Mouse (Mus musculus) CH12.LX (cell line): ENCODE measurements around the gene Rab37. TPM values are rescaled to one million over a fixed set of nuclear protein-coding genes. Genes with fewer than 3 reads are reported as not detected.
A peak's percentile ranks its signal among the peaks of the same experiment; 100 is the strongest.

Experiments used
- DNase-seq: peaks from one replicate; pipeline ENCODE4 v3.0.0-alpha.2; 2013; ENCODE audit errors: extremely low read depth
- H3K27ac ChIP-seq: 2 replicates; pipeline ENCODE4 v1.5.1; 2012; ENCODE audit warnings: low read depth, mild to moderate bottlenecking, control low read depth, moderate library complexity; ENCODE audit not compliant: insufficient read depth
- H3K27me3 ChIP-seq: replicated peaks from 2 replicates; pipeline ENCODE3; 2012; ENCODE audit warnings: inconsistent platforms
- H3K36me3 ChIP-seq, 2 experiments: replicated peaks in 1 of 2; 2 replicates each; pipeline versions ENCODE3 to v1.6.1; 2012; ENCODE audit warnings: inconsistent platforms in 1 of 2, low read length in 1 of 2, mild to moderate bottlenecking in 1 of 2, mixed read lengths in 1 of 2, moderate library complexity in 1 of 2; ENCODE audit not compliant: control insufficient read depth in 1 of 2, insufficient read depth in 1 of 2
- H3K4me1 ChIP-seq, 2 experiments: 2 replicates each; pipeline ENCODE4 v1.6.1; 2012; ENCODE audit warnings: inconsistent platforms in 1 of 2, moderate library complexity in 1 of 2; ENCODE audit not compliant: insufficient read depth in 2 of 2, control insufficient read depth in 1 of 2
- H3K4me2 ChIP-seq: 2 replicates; pipeline ENCODE4 v1.6.1; 2012; ENCODE audit warnings: low read depth, mild to moderate bottlenecking, control low read depth; ENCODE audit not compliant: poor library complexity, insufficient read depth, severe bottlenecking
- H3K4me3 ChIP-seq, 3 experiments: fragments of 150-350 bp in 1 of 3; sonication (generic) in 1 of 3; replicated peaks in 1 of 3; 2 replicates each; pipeline versions ENCODE3 to v1.5.1; 2011 to 2012; ENCODE audit warnings: low read depth in 2 of 3, low read length in 2 of 3, mild to moderate bottlenecking in 2 of 3, moderate library complexity in 2 of 3, control low read depth in 1 of 3, improper control_type of control experiment in 1 of 3, inconsistent platforms in 1 of 3, mixed read lengths in 1 of 3; ENCODE audit not compliant: poor library complexity in 1 of 3
- H3K79me2 ChIP-seq: replicated peaks from 2 replicates; pipeline ENCODE4 v1.6.1; 2012; ENCODE audit warnings: mild to moderate bottlenecking, moderate library complexity; ENCODE audit not compliant: control insufficient read depth, poor library complexity, insufficient read depth, severe bottlenecking; ENCODE audit errors: extremely low read depth
- H3K9ac ChIP-seq: 2 replicates; pipeline ENCODE4 v1.6.1; 2012; ENCODE audit warnings: low read depth, mild to moderate bottlenecking, control low read depth, moderate library complexity; ENCODE audit not compliant: insufficient read depth
- H3K9me3 ChIP-seq: replicated peaks from 2 replicates; pipeline ENCODE3; 2012; ENCODE audit warnings: low read length, inconsistent platforms, mixed read lengths
- BHLHE40 ChIP-seq: IDR thresholded peaks from 2 replicates; pipeline ENCODE4 v1.6.1; 2011; ENCODE audit warnings: mild to moderate bottlenecking, low read depth, low read length, improper control_type of control experiment
- CHD1 ChIP-seq: IDR thresholded peaks from 2 replicates; pipeline ENCODE4 v1.6.1; 2012; ENCODE audit warnings: low read depth, low read length, improper control_type of control experiment, inconsistent platforms
- CTCF ChIP-seq, 2 experiments: IDR thresholded peaks in 1 of 2; conservative IDR thresholded peaks in 1 of 2; 2 replicates each; pipeline ENCODE4 v1.5.1; 2011 to 2012; ENCODE audit warnings: low read depth in 2 of 2, low read length in 2 of 2, improper control_type of control experiment in 1 of 2, inconsistent platforms in 1 of 2, mild to moderate bottlenecking in 1 of 2, moderate library complexity in 1 of 2
- E2F4 ChIP-seq: IDR thresholded peaks from 2 replicates; pipeline ENCODE4 v1.6.1; 2011; ENCODE audit warnings: low read depth, low read length, improper control_type of control experiment; ENCODE audit not compliant: insufficient replicate concordance
- ELF1 ChIP-seq: IDR thresholded peaks from 2 replicates; pipeline ENCODE4 v1.6.1; 2014; ENCODE audit warnings: low read depth, mild to moderate bottlenecking, inconsistent platforms, low read length, improper control_type of control experiment
- HCFC1 ChIP-seq: IDR thresholded peaks from 2 replicates; pipeline ENCODE4 v1.6.1; 2012; ENCODE audit warnings: low read depth, mild to moderate bottlenecking, inconsistent platforms, low read length, improper control_type of control experiment
- IRF4 ChIP-seq: IDR thresholded peaks from 2 replicates; pipeline ENCODE4 v1.6.1; 2014; ENCODE audit warnings: low read depth, mild to moderate bottlenecking, inconsistent platforms, low read length, improper control_type of control experiment
- JUN ChIP-seq: IDR thresholded peaks from 2 replicates; pipeline ENCODE4 v1.6.1; 2011; ENCODE audit warnings: low read depth, mild to moderate bottlenecking, low read length, improper control_type of control experiment, moderate library complexity; ENCODE audit not compliant: insufficient read depth
- JUND ChIP-seq: conservative IDR thresholded peaks from 2 replicates; pipeline ENCODE4 v1.6.1; 2011; ENCODE audit warnings: low read depth, low read length, improper control_type of control experiment
- KAT2A ChIP-seq: IDR thresholded peaks from 2 replicates; pipeline ENCODE4 v1.6.1; 2012; ENCODE audit warnings: low read length, improper control_type of control experiment, inconsistent platforms; ENCODE audit not compliant: insufficient replicate concordance
- MAX ChIP-seq: IDR thresholded peaks from 2 replicates; pipeline ENCODE4 v1.6.1; 2011; ENCODE audit warnings: low read length, improper control_type of control experiment
- MAZ ChIP-seq: IDR thresholded peaks from 2 replicates; pipeline ENCODE4 v1.6.1; 2012; ENCODE audit warnings: low read depth, mild to moderate bottlenecking, inconsistent platforms, low read length, improper control_type of control experiment, moderate library complexity
- MEF2A ChIP-seq: IDR thresholded peaks from 2 replicates; pipeline ENCODE4 v1.6.1; 2014; ENCODE audit warnings: low read depth, mild to moderate bottlenecking, inconsistent platforms, low read length, improper control_type of control experiment, borderline replicate concordance
- MYC ChIP-seq: IDR thresholded peaks from 2 replicates; pipeline ENCODE4 v1.6.1; 2011; ENCODE audit warnings: low read depth, mild to moderate bottlenecking, improper control_type of control experiment, low read length
- NELFE ChIP-seq: IDR thresholded peaks from 2 replicates; pipeline ENCODE4 v1.6.1; 2011; ENCODE audit warnings: low read depth, low read length, improper control_type of control experiment
- NRF1 ChIP-seq: IDR thresholded peaks from 2 replicates; pipeline ENCODE4 v1.6.1; 2014; ENCODE audit warnings: low read depth, mild to moderate bottlenecking, inconsistent platforms, low read length, improper control_type of control experiment, moderate library complexity
- POLR2AphosphoS2 ChIP-seq: IDR thresholded peaks from 2 replicates; pipeline ENCODE4 v1.6.1; 2011; ENCODE audit warnings: low read depth, low read length, improper control_type of control experiment
- RAD21 ChIP-seq: IDR thresholded peaks from 2 replicates; pipeline ENCODE4 v1.6.1; 2011; ENCODE audit warnings: low read depth, mild to moderate bottlenecking, low read length, improper control_type of control experiment, moderate library complexity
- RCOR1 ChIP-seq: conservative IDR thresholded peaks from 2 replicates; pipeline ENCODE4 v1.6.1; 2012; ENCODE audit warnings: low read depth, mild to moderate bottlenecking, inconsistent platforms, low read length, improper control_type of control experiment
- SIN3A ChIP-seq: IDR thresholded peaks from 2 replicates; pipeline ENCODE4 v1.6.1; 2012; ENCODE audit warnings: low read length, improper control_type of control experiment, inconsistent platforms
- SMC3 ChIP-seq: IDR thresholded peaks from 2 replicates; pipeline ENCODE4 v1.6.1; 2011; ENCODE audit warnings: low read depth, low read length, improper control_type of control experiment
- TBP ChIP-seq: conservative IDR thresholded peaks from 2 replicates; pipeline ENCODE4 v1.6.1; 2011; ENCODE audit warnings: low read depth, low read length, improper control_type of control experiment
- TCF12 ChIP-seq: IDR thresholded peaks from 2 replicates; pipeline ENCODE4 v1.6.1; 2014; ENCODE audit warnings: low read depth, mild to moderate bottlenecking, inconsistent platforms, low read length, improper control_type of control experiment
- USF1 ChIP-seq: IDR thresholded peaks from 2 replicates; pipeline ENCODE4 v1.6.1; 2014; ENCODE audit warnings: low read depth, mild to moderate bottlenecking, inconsistent platforms, low read length, improper control_type of control experiment
- USF2 ChIP-seq: conservative IDR thresholded peaks from 2 replicates; pipeline ENCODE4 v1.6.1; 2011; ENCODE audit warnings: low read depth, low read length, improper control_type of control experiment
- ZC3H11A ChIP-seq: IDR thresholded peaks from 2 replicates; pipeline ENCODE4 v1.6.1; 2012; ENCODE audit warnings: low read depth, mild to moderate bottlenecking, inconsistent platforms, low read length, improper control_type of control experiment
- ZKSCAN1 ChIP-seq: IDR thresholded peaks from 2 replicates; pipeline ENCODE4 v1.6.1; 2012; ENCODE audit warnings: low read depth, inconsistent platforms, low read length, improper control_type of control experiment, borderline replicate concordance
- dilution Hi-C: fragments of 300-500 bp; cut with MboI; formaldehyde crosslinking; loops from 2 replicates; pipeline ENCODE4 v1.14.3; 2020; ENCODE audit warnings: low sequenced_read_pairs; ENCODE audit not compliant: extremely low pct_unique_long_range_greater_than_20kb, extremely low pct_ligation_motif_present
- in situ Hi-C: fragments of 300-500 bp; cut with MboI; formaldehyde crosslinking; loops from 3 replicates; pipeline ENCODE4 v1.14.3; 2019; ENCODE audit warnings: low sequenced_read_pairs, low pct_ligation_motif_present, low pct_unique_long_range_greater_than_20kb, mixed read lengths
- polyA plus RNA-seq: library from polyadenylated mRNA; unstranded; fragments of >175 nt; gene quantifications from 2 replicates; pipeline ENCODE4 v1.2.1, GENCODE M21; 2012; ENCODE audit warnings: low read depth; ENCODE audit not compliant: insufficient read length
- total RNA-seq, 2 experiments: library from RNA; depleted of rRNA; stranded (reverse); fragments of 300-350 nt in 1 of 2; fragments of >200 nt in 1 of 2; gene quantifications; 2 replicates each; pipeline ENCODE4 v1.2.3; 2012 to 2014

Gene Rab37
- total and polyA plus RNA-seq, 3 experiments = 2.0 to 3.6 (median 2.3) TPM

GRCm38 (mm10) chr11:115160883-115161577 is 69.8 kb downstream of the Rab37 start:
- DNase-seq = peak; percentile 85
- Histone ChIP-seq H3K4me2 (no peak overlapping the region), H3K27ac (no peak overlapping the region), H3K36me3 (peaks cover 0 to 8% of the 10 kb centered on the region in 2 experiments), H3K4me3 (no peak overlapping the region), H3K4me1 (peaks cover 23 to 58% of the 10 kb centered on the region in 2 experiments), H3K79me2 (peaks cover 26% of the 10 kb centered on the region), H3K9me3 (peaks cover 8% of the 10 kb centered on the region), H3K27me3 (peaks cover 4% of the 10 kb centered on the region), H3K9ac (no peak overlapping the region)
- dilution Hi-C loops (no loop called here), in situ Hi-C loops (loop anchor here (5.0 kb wide), 3 partner anchors 36 to 111 kb away; no protein-coding TSS in a partner anchor)
- 0 out of 2 replicates have a peak, but pooled peaks have one; percentile 31 for TF ChIP-seq KAT2A
- TF ChIP-seq USF1 = no peak
- TF ChIP-seq ELF1 = no peak
- TF ChIP-seq JUND = no peak
- no peak for TF ChIP-seq MAX
- TF ChIP-seq HCFC1 = no peak; the same call in 1 of the 2 replicates
- TF ChIP-seq MYC = no peak
- no peak for TF ChIP-seq E2F4
- TF ChIP-seq JUN = no peak
- TF ChIP-seq BHLHE40 = no peak
- no peak for TF ChIP-seq POLR2AphosphoS2
- no peak for TF ChIP-seq ZKSCAN1
- peak; percentile 94 to 99 for TF ChIP-seq CTCF (conservative IDR thresholded peaks at IDR 0.05 in 1 of 2, IDR thresholded peaks at IDR 0.05 in 1 of 2; ENCODE audit: low read depth in 2 of 2, low read length in 2 of 2)
- TF ChIP-seq RCOR1 = 0 out of 2 replicates have a peak, but pooled peaks have one; percentile 55
- TF ChIP-seq IRF4 = peak; percentile 56; the same call in 1 of the 2 replicates
- TF ChIP-seq SMC3 = peak; percentile 100
- peak; percentile 24; the same call in 1 of the 2 replicates for TF ChIP-seq MAZ
- TF ChIP-seq NRF1 = 0 out of 2 replicates have a peak, but pooled peaks have one; percentile 11
- TF ChIP-seq NELFE = peak; percentile 64; the same call in 1 of the 2 replicates
- 0 out of 2 replicates have a peak, but pooled peaks have one; percentile 38 for TF ChIP-seq TCF12
- TF ChIP-seq SIN3A = 0 out of 2 replicates have a peak, but pooled peaks have one; percentile 60
- 0 out of 2 replicates have a peak, but pooled peaks have one; percentile 20 for TF ChIP-seq MEF2A
- no peak for TF ChIP-seq TBP
- TF ChIP-seq RAD21 = peak; percentile 100
- TF ChIP-seq USF2 = no peak
- no peak for TF ChIP-seq CHD1
- TF ChIP-seq ZC3H11A = peak; percentile 89
